ENCODE assay signal across 7 mouse cellular contexts in the genomic region with DNA sequence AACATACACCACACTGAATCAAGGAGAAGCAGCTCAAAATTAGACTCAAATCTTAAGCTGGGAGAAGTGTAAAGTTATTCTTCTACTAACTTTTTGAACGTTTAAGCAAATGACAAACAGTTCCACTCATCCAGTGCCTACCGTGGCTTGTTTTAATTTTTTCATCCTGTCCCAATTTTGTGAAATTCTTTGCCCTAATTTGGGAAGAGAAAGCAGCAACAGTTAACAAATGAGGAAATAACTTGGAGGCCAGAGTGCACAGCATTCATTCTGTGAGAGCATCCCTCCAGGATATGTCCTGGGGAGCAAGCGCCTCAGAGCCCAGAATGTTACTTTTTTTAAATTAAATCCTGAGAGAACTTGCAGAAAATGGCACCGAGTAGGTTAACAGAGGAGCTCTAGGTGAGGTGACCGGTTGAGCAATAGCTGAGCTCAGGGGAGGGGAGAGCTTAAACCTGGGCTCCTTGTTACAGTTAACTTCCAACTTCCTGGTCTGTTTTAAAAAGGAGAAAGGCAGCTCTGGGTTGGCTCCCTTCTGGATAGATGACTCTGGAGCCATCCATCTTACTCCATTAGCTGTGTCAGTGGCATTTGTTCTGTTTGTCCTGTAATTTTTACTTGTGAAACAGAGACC. TPM values are rescaled to one million over a fixed set of nuclear protein-coding genes. Genes with fewer than 3 reads are reported as not detected.
DNase-seq lines count a peak whose midpoint lies in the region; ATAC-seq and TF ChIP-seq lines count a peak whose summit lies in the region.

No protein-coding gene starts in this region.

- ATAC-seq in forebrain, embryonic 14.5 days, result no peak
- ATAC-seq in liver, embryonic 14.5 days (ENCODE audit: insufficient read depth), result no peak

- 0 out of 2 replicates have a peak overlapping the region, but pooled peaks have one; percentile 14 for H3K4me3 ChIP-seq in spleen, adult 2 months (ENCODE audit: extremely low read depth, insufficient read depth, insufficient read length)
- H3K4me3 ChIP-seq in forebrain, embryonic 14.5 days (ENCODE audit: low read depth, low read length), result peak overlapping the region; percentile 75
- H3K4me3 ChIP-seq in liver, embryonic 14.5 days (ENCODE audit: insufficient read depth in 1 of 2, low read depth in 2 of 2, low read length in 2 of 2), result peak overlapping the region; percentile 91 to 93

- TF ChIP-seq POLR2A in spleen, adult 2 months (IDR thresholded peaks at IDR 0.05; ENCODE audit: low read depth, low read length), result no peak

- DNase-seq in spleen, adult 2 months (ENCODE audit: low read depth in 1 of 2, low spot score in 2 of 2), result no peak
- DNase-seq in spleen, postnatal 4 days (ENCODE audit: low spot score in 2 of 2), result no peak
- DNase-seq in forebrain, embryonic 14.5 days (ENCODE audit: low spot score), result no peak
- no peak for DNase-seq in liver, embryonic 14.5 days (ENCODE audit: low read depth in 3 of 3, low spot score in 3 of 3)
- DNase-seq in spleen, postnatal 14 days (ENCODE audit: low spot score in 2 of 2), result no peak
- DNase-seq in thymus, postnatal 14 days, result no peak
- DNase-seq in thymus, postnatal 25 days, result no peak

- peak overlapping the region; percentile 84; the same call in 1 of the 2 replicates for H3K9ac ChIP-seq in forebrain, embryonic 14.5 days (ENCODE audit: low read length)
- H3K9ac ChIP-seq in liver, embryonic 14.5 days (replicated peaks), result peak overlapping the region; percentile 94

- TF ChIP-seq EP300 in liver, embryonic 14.5 days (IDR thresholded peaks at IDR 0.05; ENCODE audit: low read depth), result no peak

- TF ChIP-seq CTCF in spleen, adult 2 months (IDR thresholded peaks at IDR 0.05; ENCODE audit: extremely low read depth, insufficient read depth, insufficient read length, insufficient replicate concordance), result no peak
- TF ChIP-seq CTCF in liver, embryonic 14.5 days (IDR thresholded peaks at IDR 0.05; ENCODE audit: low read depth), result no peak

- H3K36me3 ChIP-seq in spleen, adult 2 months (ENCODE audit: control insufficient read depth, insufficient read depth, low read length), result peaks cover 16% of the 10 kb centered on the region
- H3K36me3 ChIP-seq in forebrain, embryonic 14.5 days (ENCODE audit: control insufficient read depth, insufficient read depth, low read length), result peaks cover 31% of the 10 kb centered on the region
- peaks cover 33% of the 10 kb centered on the region for H3K36me3 ChIP-seq in liver, embryonic 14.5 days (replicated peaks; ENCODE audit: control insufficient read depth, insufficient read depth, low read depth)

- H3K27me3 ChIP-seq in spleen, adult 2 months (ENCODE audit: control insufficient read depth, insufficient read depth, low read length), result no peaks in the 10 kb centered on the region
- no peaks in the 10 kb centered on the region for H3K27me3 ChIP-seq in forebrain, embryonic 14.5 days (replicated peaks; ENCODE audit: control insufficient read depth, insufficient read depth, low read length)
- no peaks in the 10 kb centered on the region for H3K27me3 ChIP-seq in liver, embryonic 14.5 days (ENCODE audit: control insufficient read depth, insufficient read depth, low read length)

- peaks cover 6% of the 10 kb centered on the region for H3K4me1 ChIP-seq in spleen, adult 2 months (ENCODE audit: control insufficient read depth, insufficient read depth, insufficient read length)
- peaks cover 11% of the 10 kb centered on the region for H3K4me1 ChIP-seq in forebrain, embryonic 14.5 days (ENCODE audit: control insufficient read depth, insufficient read depth, low read length)
- H3K4me1 ChIP-seq in liver, embryonic 14.5 days (replicated peaks; ENCODE audit: control insufficient read depth in 2 of 2, insufficient read depth in 2 of 2, low read length in 1 of 2), result peaks cover 10% of the 10 kb centered on the region in 2 experiments

- 38% methylated on average over 5 of the region's 5 CpGs for WGBS in spleen, adult 2 months
- WGBS in forebrain, embryonic 14.5 days, result 85% methylated on average over 5 of the region's 5 CpGs
- WGBS in liver, embryonic 14.5 days (ENCODE audit: insufficient replicate concordance), result 32% methylated on average over 5 of the region's 5 CpGs

- peak overlapping the region; percentile 79 for H3K4me2 ChIP-seq in forebrain, embryonic 14.5 days (ENCODE audit: low read length)
- peak overlapping the region; percentile 90 for H3K4me2 ChIP-seq in liver, embryonic 14.5 days (ENCODE audit: low read depth)

- H3K9me3 ChIP-seq in forebrain, embryonic 14.5 days (replicated peaks; ENCODE audit: control insufficient read depth, low read length), result no peaks in the 10 kb centered on the region
- H3K9me3 ChIP-seq in liver, embryonic 14.5 days (ENCODE audit: control insufficient read depth, low read length), result no peaks in the 10 kb centered on the region

- no peak overlapping the region for H3K27ac ChIP-seq in spleen, adult 2 months (ENCODE audit: insufficient read depth, low read length)
- H3K27ac ChIP-seq in forebrain, embryonic 14.5 days (ENCODE audit: low read depth, low read length), result no peak overlapping the region
- H3K27ac ChIP-seq in liver, embryonic 14.5 days, result peak overlapping the region; percentile 15

RNA-seq across cellular contexts. Expression of a gene that starts 1.8 kb away (rescaled TPM):
- polyA plus RNA-seq in spleen, adult 2 months (2012; rRNA removed), result 41.5 and 44.9 TPM in 2 replicates
- 63.1 and 63.3 TPM in 2 replicates for polyA plus RNA-seq in forebrain, embryonic 14.5 days (2014; fragmentation: Nextera tagmentation; extraction: Ambion mirVana)
- 36.5 and 48.1 TPM in 2 replicates for polyA plus RNA-seq in liver, embryonic 14.5 days (2012; rRNA removed)
- 84.2 and 95.4 TPM in 2 replicates for polyA plus RNA-seq in liver, embryonic 14.5 days (2014; fragmentation: Nextera tagmentation; extraction: Ambion mirVana)

RNA-seq across cellular contexts. Expression of a gene that starts 27.6 kb away (rescaled TPM):
- polyA plus RNA-seq in spleen, adult 2 months (2012; rRNA removed), result 1.1 and 1.2 TPM in 2 replicates
- polyA plus RNA-seq in forebrain, embryonic 14.5 days (2014; fragmentation: Nextera tagmentation; extraction: Ambion mirVana), result 0.32 and 0.70 TPM in 2 replicates
- polyA plus RNA-seq in liver, embryonic 14.5 days (2012; rRNA removed), result not detected in 2 replicates
- not detected in 2 replicates for polyA plus RNA-seq in liver, embryonic 14.5 days (2014; fragmentation: Nextera tagmentation; extraction: Ambion mirVana)

RNA-seq across cellular contexts. Expression of a gene that starts 30.1 kb away (rescaled TPM):
- polyA plus RNA-seq in spleen, adult 2 months (2012; rRNA removed), result 23.0 and 38.3 TPM in 2 replicates
- 30.6 and 34.0 TPM in 2 replicates for polyA plus RNA-seq in forebrain, embryonic 14.5 days (2014; fragmentation: Nextera tagmentation; extraction: Ambion mirVana)
- 2.2 and 2.3 TPM in 2 replicates for polyA plus RNA-seq in liver, embryonic 14.5 days (2012; rRNA removed)
- 1.8 and 1.9 TPM in 2 replicates for polyA plus RNA-seq in liver, embryonic 14.5 days (2014; fragmentation: Nextera tagmentation; extraction: Ambion mirVana)

Comparison
In these comparisons a context has a peak if more than half of its experiments do, and no peak if none do; other contexts are left out.
1. H3K4me3 ChIP-seq: peak in every context shown above with its lines; median percentile 92 in liver, embryonic 14.5 days; 75 in forebrain, embryonic 14.5 days; 14 in spleen, adult 2 months.